Comparison of ENCODE assay signal across 14 mouse cellular contexts in the genomic region with DNA sequence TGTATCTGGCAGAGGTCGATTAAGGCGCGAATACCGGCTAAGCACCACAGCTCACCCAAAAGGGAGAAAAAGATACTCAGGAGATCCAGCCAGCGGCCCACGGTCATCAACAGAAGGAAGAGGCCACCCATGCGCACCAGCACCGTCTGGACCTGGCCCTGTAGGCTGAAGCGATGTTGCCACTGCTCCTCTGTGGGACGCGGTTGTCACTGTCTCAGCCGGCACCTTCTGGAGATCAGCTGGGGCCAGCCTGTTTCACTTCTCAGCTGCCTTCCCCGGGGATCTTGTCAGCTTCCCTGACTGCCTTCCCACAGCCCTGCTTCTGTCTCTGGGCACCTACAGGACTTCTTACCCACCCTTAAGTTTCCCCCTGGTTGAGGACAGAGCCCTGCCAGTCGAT. TPM values are rescaled to one million over a fixed set of nuclear protein-coding genes. Genes with fewer than 3 reads are reported as not detected.
"Had no signal": no experiment of that assay in that cellular context is flagged by ENCODE, and none has a peak within 500 bp of the region (broad histone marks: within the 10 kb centered on the region; RNA-seq: fewer than 3 reads in every experiment).

No protein-coding gene starts in this region.

- H3K36me3 ChIP-seq: intestine, embryonic 15.5 days; limb, embryonic 12.5 days; liver, embryonic 13.5 days; lung, embryonic 15.5 days had no signal

- H3K9me3 ChIP-seq: intestine, embryonic 15.5 days; limb, embryonic 12.5 days; liver, embryonic 13.5 days; lung, embryonic 15.5 days had no signal

- DNase-seq: kidney, adult 8-10 months; liver; liver, embryonic 13.5 days; liver, postnatal 0 days; lung, postnatal 14 days; thymus, adult 2 months; thymus, postnatal 25 days had no signal

- H3K4me2 ChIP-seq: intestine, embryonic 15.5 days; limb, embryonic 12.5 days; liver, embryonic 13.5 days; lung, embryonic 15.5 days had no signal

- ATAC-seq: intestine, embryonic 15.5 days; liver, postnatal 0 days; midbrain, embryonic 16.5 days had no signal

- H3K9ac ChIP-seq: intestine, embryonic 15.5 days; limb, embryonic 12.5 days; liver, embryonic 13.5 days; liver, postnatal 0 days; lung, embryonic 15.5 days had no signal

- H3K27ac ChIP-seq: intestine, embryonic 15.5 days; limb, embryonic 12.5 days; liver, embryonic 13.5 days; lung, embryonic 15.5 days; macrophage; stomach, postnatal 0 days had no signal

- H3K4me3 ChIP-seq: intestine, embryonic 15.5 days; limb, embryonic 12.5 days; liver, embryonic 13.5 days; lung, embryonic 15.5 days had no signal

- H3K27me3 ChIP-seq: intestine, embryonic 15.5 days; limb, embryonic 12.5 days; lung, embryonic 15.5 days had no signal

RNA-seq across cellular contexts. Expression of gene Slc25a34, which starts 8.7 kb away (rescaled TPM):
- polyA plus RNA-seq: limb, embryonic 12.5 days; neural tube, embryonic 14.5 days had no signal
